Mouse (Mus musculus): Measurements from ENCODE around the gene Dio1. TPM values are rescaled to one million over a fixed set of nuclear protein-coding genes. Genes with fewer than 3 reads are reported as not detected.

Gene Dio1
- total RNA-seq, 2 experiments from 2014 or later = not detected

- no peak for DNase-seq
Measured at GRCm38 (mm10) chr4:107300902-107301555, 5.9 kb downstream of the Dio1 start.

DNA sequence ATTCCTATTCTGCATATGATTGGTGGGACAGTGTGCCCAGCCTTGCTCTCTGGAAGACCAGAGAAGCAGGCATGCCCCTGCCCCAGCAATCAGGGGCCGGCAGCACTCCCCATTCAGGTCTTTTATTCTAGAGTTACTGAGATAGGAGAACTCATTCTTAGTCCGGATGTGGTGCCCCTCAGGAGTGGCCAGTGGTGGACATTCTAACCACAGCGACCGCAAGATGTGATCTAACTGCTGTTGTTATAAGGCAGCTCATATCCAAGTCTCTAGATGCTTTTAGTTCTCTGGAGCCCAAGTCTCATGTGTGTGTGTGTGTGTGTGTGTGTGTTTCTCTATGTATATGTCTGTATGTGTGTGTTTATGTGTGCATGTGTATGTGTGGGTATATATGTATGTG, 6.6 kb downstream of the Dio1 start:
- DNase-seq = no peak

- no peak for DNase-seq
Measured at GRCm38 (mm10) chr4:107299779-107300340, 7.1 kb downstream of the Dio1 start.

DNA sequence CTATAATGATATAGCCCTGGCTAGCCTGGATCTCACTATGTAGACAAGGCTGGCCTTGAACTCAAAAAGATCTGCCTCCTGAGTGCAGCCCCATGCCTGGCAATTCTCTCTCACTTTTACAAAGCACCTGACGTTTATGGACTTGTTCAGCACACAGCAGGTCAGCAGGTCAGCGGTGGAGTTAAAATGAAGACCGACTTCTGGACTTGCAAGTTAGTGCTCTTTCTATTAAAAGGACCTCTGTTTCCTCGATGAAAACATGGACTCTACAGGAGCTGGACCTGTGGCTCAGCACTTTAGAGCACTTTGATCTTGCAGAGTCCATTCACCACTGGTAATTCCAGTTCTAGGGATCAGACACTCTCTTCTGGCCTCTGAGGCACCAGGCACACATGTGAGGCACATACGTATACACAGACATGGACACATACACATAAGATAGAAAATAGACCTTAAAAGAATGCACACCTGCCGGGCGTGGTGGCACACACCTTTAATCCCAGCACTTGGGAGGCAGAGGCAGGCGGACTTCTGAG, 8.8 kb downstream of the Dio1 start:
- no peak for DNase-seq

- no peak for DNase-seq
Measured at GRCm38 (mm10) chr4:107292273-107292662, 14.7 kb downstream of the Dio1 start.

- DNase-seq = no peak
Measured at GRCm38 (mm10) chr4:107291611-107292272, 15.2 kb downstream of the Dio1 start.

GRCm38 (mm10) chr4:107287517-107287916, 19.5 kb downstream of the Dio1 start:
- DNase-seq = no peak

- no peak for DNase-seq
Measured at GRCm38 (mm10) chr4:107286386-107286785, 20.6 kb downstream of the Dio1 start.

DNA sequence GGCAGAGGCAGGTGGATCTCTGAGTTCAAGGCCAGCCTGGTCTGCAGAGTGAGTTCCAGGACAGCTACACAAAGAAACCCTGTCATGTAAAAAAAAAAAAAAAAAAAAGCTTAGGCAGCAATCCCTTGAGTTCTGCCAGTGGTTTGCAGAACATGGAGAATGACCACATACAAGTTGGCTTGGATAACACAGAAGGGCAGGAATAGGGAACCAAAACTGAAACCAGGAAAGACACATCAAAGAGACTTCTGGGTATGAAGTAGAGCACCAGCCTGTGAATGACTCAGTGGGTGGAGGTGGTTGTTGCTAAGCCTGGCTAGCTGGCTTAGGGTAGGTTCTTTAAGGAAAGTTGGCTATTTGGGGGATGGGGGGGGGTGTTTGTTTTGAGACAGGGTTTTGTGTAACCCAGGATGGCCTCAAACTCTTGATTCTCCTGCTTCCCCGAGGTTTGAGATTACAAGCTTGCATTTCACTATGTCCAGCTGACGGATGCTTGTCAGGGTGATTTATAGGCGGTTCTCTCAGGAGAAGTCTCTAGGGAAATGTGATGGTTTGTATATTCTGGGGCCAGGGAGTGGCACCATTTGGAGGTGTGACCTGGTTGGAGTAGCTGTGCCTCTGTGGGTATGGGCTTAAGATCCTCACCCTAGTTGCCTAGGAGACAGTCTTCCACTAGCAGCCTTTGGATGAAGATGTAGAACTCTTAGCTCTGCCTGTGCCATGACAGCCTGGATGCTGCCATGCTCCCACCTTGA, 21.3 kb downstream of the Dio1 start:
- DNase-seq = no peak

GRCm38 (mm10) chr4:107280843-107281475, 26.0 kb downstream of the Dio1 start:
- DNase-seq = no peak

DNA sequence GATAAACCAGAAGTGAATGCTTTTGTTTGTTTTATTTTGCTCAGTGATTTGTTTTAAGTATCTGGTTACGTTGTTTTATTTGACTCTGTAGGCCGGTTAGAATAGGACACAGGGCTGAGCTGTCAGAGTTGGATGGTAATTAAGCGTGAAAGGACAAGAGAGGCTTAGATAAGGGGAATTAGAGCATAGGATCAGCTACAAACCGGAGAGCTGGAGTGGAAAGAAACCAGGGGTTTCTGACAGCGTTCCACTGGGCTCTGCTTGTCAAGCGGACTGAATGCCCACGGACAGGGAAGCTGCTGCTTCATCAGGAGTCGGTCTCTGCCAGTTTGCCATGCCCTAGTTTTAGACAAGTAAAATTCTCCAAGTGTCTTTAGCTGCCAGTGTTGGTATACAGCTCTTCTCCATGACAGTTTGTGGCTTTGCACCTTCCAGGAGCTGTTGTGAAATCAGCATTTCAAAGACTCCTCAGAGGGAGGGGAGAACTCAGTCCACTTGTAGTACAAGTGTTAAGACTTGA, 28.7 kb downstream of the Dio1 start:
- peak; percentile 17 for DNase-seq

DNA sequence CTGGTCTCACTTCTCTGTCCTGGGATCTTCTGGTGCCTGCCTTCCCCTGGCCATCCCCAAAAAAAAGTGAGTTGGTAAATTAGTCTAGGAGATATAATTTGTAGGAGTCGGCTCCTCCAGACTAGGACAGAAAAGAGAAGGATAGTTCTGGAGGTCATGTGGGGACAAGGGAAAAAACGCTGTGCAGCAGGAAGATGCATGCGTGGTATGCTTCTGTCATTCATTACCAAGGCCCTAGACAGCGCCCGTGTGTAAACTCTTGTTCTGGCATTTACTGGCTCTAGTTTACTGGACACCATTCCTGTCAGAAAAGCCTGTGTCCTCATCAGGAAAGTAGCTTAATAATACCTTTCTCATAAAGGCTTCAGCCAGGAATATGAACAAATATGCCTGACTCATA, 32.5 kb downstream of the Dio1 start:
- no peak for DNase-seq

- DNase-seq = no peak
Measured at GRCm38 (mm10) chr4:107273683-107274082, 33.3 kb downstream of the Dio1 start.

- DNase-seq = no peak
Measured at GRCm38 (mm10) chr4:107260001-107260400, 47.0 kb downstream of the Dio1 start.

GRCm38 (mm10) chr4:107254414-107254813, 52.6 kb downstream of the Dio1 start:
- no peak for DNase-seq

GRCm38 (mm10) chr4:107253125-107254091, 53.6 kb downstream of the Dio1 start, which contains the start of the genes Lrrc42 and Hspb11:
Lrrc42 (minus strand) TSS chr4:107253532.
Hspb11 (plus strand) TSS chr4:107253593.
- DNase-seq = peak; percentile 95

GRCm38 (mm10) chr4:107252522-107252921, 54.4 kb downstream of the Dio1 start:
- no peak for DNase-seq

DNA sequence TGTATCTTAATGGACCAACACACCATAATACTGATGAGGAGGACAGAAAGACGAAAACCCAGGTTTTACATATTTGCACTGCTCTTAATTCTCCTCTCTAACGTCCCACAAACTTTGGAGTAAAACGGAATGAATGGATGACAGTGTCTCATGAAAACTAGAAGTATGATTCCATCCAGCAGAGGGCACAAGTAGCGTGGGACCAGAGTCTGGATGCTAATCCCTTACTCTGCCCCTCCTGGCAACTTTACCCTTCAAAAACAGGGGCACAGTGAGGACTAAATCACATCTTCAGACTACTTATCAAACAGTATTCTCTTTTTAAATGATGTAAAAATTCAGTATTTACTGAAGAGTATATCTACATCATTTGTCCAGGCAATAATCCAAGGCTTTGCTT, 56.5 kb downstream of the Dio1 start:
- no peak for DNase-seq

DNA sequence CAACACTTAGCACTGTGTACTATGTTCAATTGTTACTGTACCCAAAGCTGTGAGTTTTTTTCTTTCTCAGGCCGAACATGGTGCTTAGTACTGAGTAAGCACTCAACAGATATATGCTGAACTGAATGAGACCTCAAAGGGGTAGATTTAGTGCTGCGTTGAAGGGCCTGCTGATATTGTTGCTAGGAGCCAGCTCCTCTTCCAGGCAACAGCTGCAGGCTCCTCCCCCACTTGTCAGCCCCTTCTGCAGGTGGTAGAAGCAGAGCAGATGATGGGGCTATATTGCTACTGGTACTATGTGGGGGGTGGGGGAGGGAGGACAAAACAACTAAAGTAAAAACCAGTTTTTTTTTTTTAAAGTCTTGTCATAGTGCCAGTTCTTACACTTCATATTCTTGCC, 57.5 kb downstream of the Dio1 start:
- peak; percentile 26 for DNase-seq

DNA sequence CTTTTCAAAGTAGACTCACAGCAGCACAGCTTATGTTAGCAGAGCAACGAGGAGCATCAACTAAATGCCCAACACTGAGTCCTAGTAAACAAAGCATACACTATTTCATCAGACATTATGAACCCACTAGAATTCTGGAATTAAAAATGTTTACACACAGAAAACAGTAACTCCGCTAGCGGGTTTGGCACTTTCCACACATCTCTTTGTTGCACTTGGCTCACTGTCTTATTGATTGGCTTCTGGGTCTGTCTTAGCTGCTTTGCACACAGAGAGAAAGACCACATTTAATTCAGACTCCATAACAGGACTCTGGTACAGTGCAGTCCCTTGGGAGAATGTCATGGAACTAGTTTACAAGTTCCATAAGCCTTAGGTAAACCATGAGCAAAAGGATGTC, 58.9 kb downstream of the Dio1 start:
- no peak for DNase-seq

DNA sequence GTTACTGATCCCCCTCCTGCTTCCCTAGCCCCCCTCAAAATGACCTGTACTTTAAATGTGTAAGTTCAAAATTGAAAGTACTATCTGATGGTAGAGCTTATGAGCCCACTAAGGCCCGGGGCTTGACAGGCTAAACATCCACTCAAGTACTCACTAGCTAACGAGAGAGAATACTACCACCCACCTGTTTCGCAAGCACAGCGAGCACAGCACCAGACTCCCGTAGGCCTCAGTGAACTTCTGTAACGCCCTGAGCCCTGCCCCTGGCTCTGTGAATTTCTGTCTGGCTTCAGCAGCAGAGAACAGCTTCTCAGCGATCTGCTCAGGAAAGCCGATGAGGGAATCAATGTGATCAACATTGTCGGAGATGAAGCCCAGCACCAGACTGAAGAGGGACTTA, 59.9 kb downstream of the Dio1 start:
- no peak for DNase-seq
